Mouse (Mus musculus) gastrocnemius, adult 2 months (tissue): Measurements from ENCODE around the gene Aplp1. TPM values are rescaled to one million over a fixed set of nuclear protein-coding genes. Genes with fewer than 3 reads are reported as not detected.
"Not testable (repeated sequence)": the region's sequence is repeated elsewhere in the genome, so short reads cannot be mapped to it uniquely, and the experiment has no call there.

Experiments
- DNase-seq: peaks from one replicate; pipeline ENCODE4 v3.0.0; 2022
- H3K27ac ChIP-seq: fragments of 200-600 bp; 2 replicates; pipeline ENCODE4 v1.8.1; 2022; ENCODE audit warnings: mild to moderate bottlenecking
- H3K4me3 ChIP-seq: fragments of 200-600 bp; 2 replicates; pipeline ENCODE4 v1.8.1; 2022; ENCODE audit warnings: mild to moderate bottlenecking, moderate library complexity
- CTCF ChIP-seq: fragments of 200-600 bp; IDR thresholded peaks from 2 replicates; pipeline ENCODE4 v1.8.1; 2022; ENCODE audit warnings: antibody characterized with exemption, mild to moderate bottlenecking, moderate library complexity
- intact Hi-C: fragments of 180-260 bp; cut with DNase I; formaldehyde crosslinking; loops from one replicate; pipeline ENCODE4 v1.15.1; 2025
- long read RNA-seq, 2 experiments: library from polyadenylated mRNA; stranded (forward); transcript quantifications; one replicate each; pipeline ENCODE4 v2.0.0; 2021
- total RNA-seq, 2 experiments: library from RNA; stranded (reverse); gene quantifications; 2 replicates each; pipeline ENCODE4 v1.2.3; 2021

The Aplp1 gene
- 1 to 10 TPM in 1 of 2 experiments, under 1 TPM in 1; 0.94 to 1.2 TPM for total RNA-seq
- long read RNA-seq, experiment 1, partial matches to known transcripts = 1 of 4 reads
- long read RNA-seq, experiment 1, other reads (novel, unspliced or antisense) = 0 of 4 reads
- long read RNA-seq, experiment 2, partial matches to known transcripts = 0 of 4 reads
- long read RNA-seq, experiment 2, other reads (novel, unspliced or antisense) = 0 of 4 reads

GRCm38 (mm10) chr7:30444971-30445751 is at the start of gene Aplp1:
Gene Aplp1, minus strand, starts transcription at chr7:30445535.
- intact Hi-C loops = no loop called here
- no peak within 1 kb of the TSS for H3K27ac ChIP-seq
- no peak for TF ChIP-seq CTCF
- peak; percentile 55 for DNase-seq
- H3K4me3 ChIP-seq = peak within 1 kb of the TSS; percentile 71

GRCm38 (mm10) chr7:30493401-30493931 is 48.1 kb upstream of the Aplp1 start, which contains the start of gene Prodh2:
Gene Prodh2, plus strand, starts transcription at chr7:30493622.
- Histone ChIP-seq H3K4me3 (no peak within 1 kb of the TSS), H3K27ac (no peak within 1 kb of the TSS)
- TF ChIP-seq CTCF = no peak
- no peak for DNase-seq
- intact Hi-C loops = loop anchor here (5.0 kb wide), 1 partner anchor 121 kb away; no protein-coding TSS in a partner anchor

- peak; percentile 82 for DNase-seq
- TF ChIP-seq CTCF = peak; percentile 85
- Histone ChIP-seq H3K27ac (no peak overlapping the region), H3K4me3 (no peak overlapping the region)
- intact Hi-C loops = loop anchor here (5.0 kb wide), 1 partner anchor 120 kb away; no protein-coding TSS in a partner anchor
Measured at GRCm38 (mm10) chr7:30492765-30493164, 47.4 kb upstream of the Aplp1 start.

GRCm38 (mm10) chr7:30490957-30491307 is 45.6 kb upstream of the Aplp1 start:
- DNase-seq = no peak
- Histone ChIP-seq H3K4me3 (no peak overlapping the region), H3K27ac (no peak overlapping the region)
- TF ChIP-seq CTCF = no peak
- intact Hi-C loops = loop anchor here (5.0 kb wide), 1 partner anchor 119 kb away; no protein-coding TSS in a partner anchor

- peak; percentile 67 for TF ChIP-seq CTCF
- H3K27ac ChIP-seq = no peak overlapping the region
- intact Hi-C loops = loop anchor here (5.0 kb wide), 1 partner anchor 118 kb away; no protein-coding TSS in a partner anchor
- no peak for DNase-seq
- H3K4me3 ChIP-seq = peak overlapping the region; percentile 21; the same call in 1 of the 2 replicates
Measured at GRCm38 (mm10) chr7:30490251-30490956, 45.1 kb upstream of the Aplp1 start.

- no peak for DNase-seq
- TF ChIP-seq CTCF = no peak
- no peak overlapping the region for H3K4me3 ChIP-seq
- H3K27ac ChIP-seq = no peak overlapping the region
- intact Hi-C loops = no loop called here
Measured at GRCm38 (mm10) chr7:30484250-30484649, 38.9 kb upstream of the Aplp1 start.

GRCm38 (mm10) chr7:30477415-30478381 is 32.4 kb upstream of the Aplp1 start:
- intact Hi-C loops = no loop called here
- H3K4me3 ChIP-seq = peak overlapping the region; percentile 60
- TF ChIP-seq CTCF = no peak
- no peak for DNase-seq
- H3K27ac ChIP-seq = no peak overlapping the region

- H3K4me3 ChIP-seq, intact Hi-C loops, DNase-seq, H3K27ac ChIP-seq: not testable (repeated sequence)
Measured at GRCm38 (mm10) chr7:30476136-30476535, 30.8 kb upstream of the Aplp1 start.

- no peak overlapping the region for H3K27ac ChIP-seq
- no peak for TF ChIP-seq CTCF
- no peak overlapping the region for H3K4me3 ChIP-seq
- DNase-seq = no peak
- intact Hi-C loops = no loop called here
Measured at GRCm38 (mm10) chr7:30474999-30475398, 29.7 kb upstream of the Aplp1 start.

GRCm38 (mm10) chr7:30472411-30472810 is 27.1 kb upstream of the Aplp1 start:
- no peak overlapping the region for H3K4me3 ChIP-seq
- no peak overlapping the region for H3K27ac ChIP-seq
- intact Hi-C loops = no loop called here
- peak; percentile 56 for TF ChIP-seq CTCF
- DNase-seq = no peak

GRCm38 (mm10) chr7:30464816-30465300 is 19.5 kb upstream of the Aplp1 start:
- H3K27ac ChIP-seq = no peak overlapping the region
- no peak for DNase-seq
- no peak for TF ChIP-seq CTCF
- H3K4me3 ChIP-seq = no peak overlapping the region
- intact Hi-C loops = no loop called here

GRCm38 (mm10) chr7:30463996-30464395 is 18.7 kb upstream of the Aplp1 start:
- no peak overlapping the region for H3K27ac ChIP-seq
- no peak overlapping the region for H3K4me3 ChIP-seq
- no peak for TF ChIP-seq CTCF
- intact Hi-C loops = no loop called here
- DNase-seq = no peak
